Mouse (Mus musculus) large intestine, adult 2 months (tissue): Measurements from ENCODE around the gene Pde11a. TPM values are rescaled to one million over a fixed set of nuclear protein-coding genes. Genes with fewer than 3 reads are reported as not detected.

Experiments used
- DNase-seq: peaks from one replicate; pipeline ENCODE4 v3.0.0-alpha.2; 2012; ENCODE audit warnings: low read depth, low spot score
- WGBS: fragments of 180-500 bp; shearing (Covaris S2); methylation state at CpG from one replicate; pipeline ENCODE4 v1.1.7; 2018; 5-methylcytosine and 5-hydroxymethylcytosine counted together
- polyA plus RNA-seq: library from polyadenylated mRNA; depleted of rRNA; stranded (reverse); fragments of >200 nt; gene quantifications from 2 replicates; pipeline ENCODE4 v1.2.3, GENCODE M21; 2012

Pde11a gene
- polyA plus RNA-seq, 1 experiment: 0.78 TPM

DNA sequence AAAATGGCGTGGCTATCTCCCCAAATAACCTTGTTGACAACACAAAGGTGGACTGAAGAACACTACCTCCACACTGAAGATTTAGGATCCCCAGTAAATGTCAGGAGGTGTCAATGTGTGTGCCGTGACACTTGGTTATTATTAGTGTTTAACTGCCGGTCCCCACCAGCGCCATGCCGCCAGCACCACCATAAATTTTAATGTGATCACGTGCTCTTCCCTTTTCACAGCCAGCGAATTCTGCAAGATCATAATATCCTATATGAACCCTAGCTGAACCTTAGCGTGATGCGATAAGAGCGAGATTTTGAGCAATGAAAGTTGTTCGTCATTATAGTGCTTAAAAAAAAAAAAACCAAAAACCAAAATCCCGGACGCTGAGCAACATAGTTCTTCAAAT, 269.3 kb downstream of the Pde11a start:
- WGBS: 29% methylated on average over 13 of the region's 13 CpGs
- DNase-seq: no peak

DNA sequence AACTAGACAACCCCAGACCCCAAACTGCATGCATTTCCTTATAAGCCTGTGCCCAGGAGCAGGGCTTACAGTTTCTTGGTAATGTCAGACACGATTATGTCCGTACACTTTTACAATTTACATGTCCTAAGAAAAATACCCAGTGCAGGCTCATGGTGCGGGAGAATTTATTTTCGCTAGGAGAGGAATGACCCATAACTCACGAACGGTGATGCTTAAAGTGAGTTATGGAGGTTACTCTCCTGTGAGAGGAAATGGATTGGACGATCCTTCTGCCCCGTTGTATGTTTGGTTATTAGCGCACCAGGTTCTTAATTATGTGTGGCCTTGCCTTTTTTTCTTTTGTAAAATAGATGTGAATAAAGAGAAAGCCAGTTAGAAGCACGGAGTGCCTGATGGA, 270.4 kb downstream of the Pde11a start:
- 80% methylated on average over 10 of the region's 10 CpGs for WGBS
- no peak for DNase-seq

DNA sequence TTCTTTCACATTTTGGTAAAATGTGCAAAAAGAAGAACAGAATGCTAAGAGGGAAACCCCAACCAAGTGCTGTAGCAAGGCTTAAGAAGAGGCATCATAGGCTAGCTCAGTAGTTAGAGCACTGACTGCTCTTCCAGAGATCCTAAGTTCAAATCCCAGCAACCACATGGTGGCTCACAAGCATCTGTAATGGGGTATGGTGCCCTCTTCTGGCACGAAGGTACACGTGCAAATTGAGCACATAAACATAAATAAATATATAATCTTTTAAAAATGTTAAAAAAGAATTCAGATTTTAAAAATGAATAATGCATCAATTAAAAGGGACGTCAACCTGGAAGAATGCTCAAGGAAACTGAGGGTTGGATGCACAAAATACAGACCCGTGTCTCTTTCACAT, 271.4 kb downstream of the Pde11a start:
- WGBS: 66% methylated on average over 4 of the region's 4 CpGs
- DNase-seq: no peak

DNA sequence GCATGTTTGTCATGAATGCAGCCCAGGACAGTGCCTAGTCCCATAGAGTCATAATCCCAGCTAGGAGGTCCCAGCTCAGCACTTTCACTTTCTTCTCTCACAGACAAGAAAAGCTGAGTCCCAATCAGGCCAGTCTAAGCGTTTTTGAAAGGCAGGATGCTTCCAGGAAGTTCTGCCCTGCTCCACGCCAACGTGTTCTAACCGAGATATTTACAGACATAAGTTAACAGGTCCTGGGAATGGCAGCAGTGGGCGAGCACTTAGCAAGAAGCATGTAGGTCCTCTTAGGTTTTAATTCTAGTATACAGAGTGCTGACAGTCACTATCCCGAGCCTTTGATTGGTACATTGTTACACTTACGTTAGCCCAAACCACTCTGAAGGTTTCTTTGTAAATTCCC, 273.3 kb downstream of the Pde11a start:
- WGBS: 18% methylated on average over 7 of the region's 7 CpGs
- DNase-seq: no peak

DNA sequence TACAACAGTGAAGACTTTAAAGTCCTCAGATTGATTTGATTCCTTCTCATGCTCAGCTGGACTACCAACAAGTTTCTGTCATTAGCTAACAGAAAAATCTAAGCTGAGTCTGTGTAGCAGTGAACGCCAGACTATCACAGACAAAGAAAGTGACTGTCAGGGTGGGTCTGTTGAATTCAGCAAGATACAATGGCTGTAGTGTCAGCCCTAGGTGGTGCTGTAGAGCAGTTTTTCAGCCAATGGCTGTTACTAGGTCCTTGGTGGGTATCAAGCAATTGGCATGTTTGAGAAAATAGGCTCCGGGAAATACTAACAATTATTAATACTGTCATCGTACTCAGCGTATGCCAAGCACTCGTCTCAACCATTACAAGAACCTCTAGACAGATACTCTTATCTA, 274.5 kb downstream of the Pde11a start:
- DNase-seq: no peak
- WGBS: 82% methylated on average over 5 of the region's 5 CpGs

DNA sequence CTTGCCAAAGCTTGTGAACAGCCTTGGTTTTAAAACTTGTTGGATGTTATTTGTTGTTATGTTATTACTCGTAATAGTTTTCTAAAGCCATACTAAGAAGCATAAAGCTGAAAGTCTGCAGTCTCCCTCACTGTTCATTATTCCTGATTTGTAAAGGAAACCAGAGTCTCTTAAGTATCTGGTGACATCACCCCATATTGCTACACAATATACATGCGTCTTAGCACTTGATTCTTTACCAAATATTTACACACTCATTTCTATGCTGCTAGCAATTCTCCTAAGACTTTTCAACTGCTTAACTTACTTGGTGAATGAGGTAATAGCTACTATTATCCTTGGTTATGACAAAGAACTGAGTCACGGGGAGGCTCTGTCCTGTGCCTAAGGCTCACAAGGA, 278.4 kb downstream of the Pde11a start:
- 51% methylated on average over 3 of the region's 3 CpGs for WGBS
- no peak for DNase-seq

DNA sequence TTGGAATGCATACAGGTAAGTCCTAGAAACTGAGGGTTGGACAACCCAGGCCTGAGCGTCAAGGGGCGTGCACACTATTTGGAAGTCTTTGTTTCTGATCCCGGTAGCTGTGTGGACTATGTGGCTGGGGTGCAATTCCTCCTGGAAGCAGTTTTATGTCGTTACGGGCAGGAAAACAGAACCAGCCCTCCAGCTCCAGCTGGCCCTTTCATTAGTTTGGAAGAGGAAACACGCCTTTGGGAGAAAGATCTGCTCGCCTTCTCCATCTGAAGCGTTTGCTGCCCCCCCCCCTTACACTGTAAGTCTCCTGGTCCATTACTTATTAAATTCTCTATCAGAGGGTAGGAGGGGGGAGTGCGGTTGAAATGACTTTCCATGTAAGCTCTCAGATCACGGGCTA, 279.0 kb downstream of the Pde11a start:
- 55% methylated on average over 10 of the region's 10 CpGs for WGBS

DNA sequence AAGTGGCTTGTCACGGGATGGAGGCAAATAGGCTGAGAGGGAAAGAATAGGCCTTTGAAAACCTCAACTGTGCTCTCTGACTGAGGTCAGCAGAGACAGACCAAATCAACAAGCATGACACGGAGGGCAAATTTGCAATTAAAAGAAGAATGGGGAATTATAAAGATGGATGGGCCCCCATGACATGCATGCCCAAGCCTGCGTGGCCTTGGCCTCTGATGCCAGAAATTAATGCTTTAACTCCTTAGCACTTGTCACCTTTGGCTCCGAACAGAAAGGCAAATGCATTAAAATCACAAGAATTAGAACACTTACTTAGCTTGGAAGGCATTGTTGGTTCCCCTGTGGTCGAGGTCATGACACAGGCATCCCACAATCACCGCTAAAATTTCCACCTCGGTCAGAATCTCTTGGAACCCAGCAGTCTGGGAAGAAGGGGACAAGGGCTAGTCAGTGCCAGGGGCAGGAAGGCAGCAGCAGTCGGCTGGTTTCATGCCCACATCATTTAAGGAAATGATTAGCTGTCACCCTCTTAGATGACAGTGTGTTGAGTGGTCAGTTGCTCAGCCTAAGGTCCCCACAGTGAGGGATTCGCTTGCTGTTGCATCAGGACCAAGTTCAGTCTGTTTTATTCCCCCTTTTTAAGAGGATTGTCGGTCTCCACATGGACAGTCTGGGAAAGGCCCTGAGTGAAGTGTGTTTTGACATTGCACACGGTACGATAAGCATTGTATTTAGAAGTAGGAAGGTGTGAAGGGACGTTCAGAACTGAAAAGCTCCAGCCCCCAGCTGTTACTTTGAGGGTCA, 279.7 kb downstream of the Pde11a start:
- DNase-seq: no peak
- 77% methylated on average over 13 of the region's 13 CpGs for WGBS

More for the DNA sequence above, 279.0 kb downstream of the Pde11a start:
- no peak for DNase-seq

DNA sequence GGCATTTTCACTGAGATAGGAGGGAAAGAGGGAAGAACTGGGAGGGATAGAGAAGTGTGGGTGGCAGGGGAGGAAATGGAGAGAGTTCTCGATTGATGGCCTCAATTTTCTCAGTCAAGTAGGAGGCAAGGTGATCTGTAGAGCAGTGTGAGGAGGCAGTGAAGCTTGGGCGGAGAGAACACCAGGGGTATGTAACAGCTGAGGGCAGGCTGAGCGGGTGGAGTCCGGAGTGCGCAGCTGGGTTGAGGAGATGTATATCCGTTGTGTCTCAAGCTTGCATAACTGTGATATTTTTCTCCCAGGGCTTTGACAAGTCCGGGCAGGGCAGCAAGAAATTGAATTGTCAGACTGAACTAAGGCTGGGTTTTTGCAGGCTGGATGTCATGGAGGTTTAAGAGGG, 281.0 kb downstream of the Pde11a start:
- 88% methylated on average over 7 of the region's 7 CpGs for WGBS
- DNase-seq: no peak

DNA sequence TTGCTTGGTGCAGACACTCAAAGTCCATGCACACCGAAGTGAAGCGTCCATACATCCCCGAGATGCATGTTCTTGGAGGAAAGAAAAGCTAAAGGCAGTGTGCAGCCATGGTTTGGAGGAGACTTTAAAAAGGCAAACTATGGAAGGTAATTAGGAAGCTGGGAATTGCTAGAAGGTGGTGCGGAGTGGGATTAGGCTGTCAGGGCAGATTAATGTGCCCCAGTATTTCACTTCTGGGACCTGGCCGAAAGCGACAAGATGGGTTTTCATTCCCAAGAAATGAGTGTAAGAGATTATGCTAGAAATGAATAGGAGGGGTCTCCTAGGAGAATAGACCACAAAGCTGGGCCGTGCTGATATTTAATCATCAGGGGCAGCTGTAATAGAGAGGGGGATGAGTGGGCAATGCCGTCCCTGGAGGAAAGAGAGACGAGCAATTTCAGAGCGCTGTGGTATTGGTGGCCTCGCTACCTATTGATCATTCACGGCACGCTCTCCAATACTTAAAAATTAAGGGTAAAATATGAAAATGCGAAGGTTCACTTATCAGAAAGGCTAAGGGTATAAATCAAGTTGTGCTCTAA, 284.7 kb downstream of the Pde11a start:
- WGBS: 92% methylated on average over 14 of the region's 14 CpGs
- no peak for DNase-seq

DNA sequence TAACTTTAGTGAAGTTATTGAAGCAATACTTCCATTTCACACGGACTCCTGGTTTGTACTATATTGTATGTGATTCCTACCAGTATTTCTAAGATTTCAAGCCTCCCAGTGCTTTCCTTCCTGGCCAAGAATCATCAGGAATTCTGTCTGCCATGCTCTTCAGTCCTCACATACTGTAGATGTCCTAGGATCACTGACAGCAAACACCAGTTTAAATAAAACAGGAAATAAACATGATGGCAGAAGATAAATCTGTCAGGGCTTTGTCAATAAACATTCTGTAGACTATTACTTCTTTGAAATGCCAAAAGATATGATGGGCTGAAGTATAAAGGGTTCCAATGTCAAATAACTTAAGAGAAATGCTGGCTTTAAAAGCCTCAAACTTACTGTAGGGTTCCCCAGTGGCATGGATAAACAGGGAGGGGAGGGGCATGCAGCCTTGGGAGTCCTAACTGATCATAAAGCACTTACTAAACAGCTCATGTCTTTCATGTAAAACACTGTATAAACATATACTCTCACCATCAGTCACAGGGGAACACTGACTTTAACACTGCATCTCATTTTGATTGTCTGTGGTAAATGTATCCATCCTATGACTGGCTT, 285.6 kb downstream of the Pde11a start:
- 65% methylated on average over 1 of the region's 1 CpGs for WGBS
- DNase-seq: no peak

DNA sequence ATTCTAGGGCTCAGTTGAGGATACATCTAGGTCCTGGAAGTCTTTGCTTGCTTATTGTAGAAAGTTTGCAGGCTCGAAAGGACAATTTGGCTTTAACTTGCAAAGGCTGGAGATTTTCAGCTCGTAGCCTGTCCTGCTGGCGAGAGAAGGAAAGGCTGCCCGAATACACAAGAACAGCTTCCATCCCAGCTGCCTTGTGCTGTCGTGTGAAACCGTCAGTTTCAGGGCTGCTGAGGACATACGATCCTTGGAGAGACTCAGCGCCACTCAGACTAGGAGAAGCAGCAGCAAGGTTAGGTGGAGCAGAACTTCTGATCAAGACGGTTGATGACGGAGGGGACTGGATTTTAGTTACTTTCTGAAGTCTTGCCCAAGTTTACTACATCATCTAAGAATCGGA, 287.2 kb downstream of the Pde11a start:
- DNase-seq: no peak
- WGBS: 70% methylated on average over 11 of the region's 11 CpGs

DNA sequence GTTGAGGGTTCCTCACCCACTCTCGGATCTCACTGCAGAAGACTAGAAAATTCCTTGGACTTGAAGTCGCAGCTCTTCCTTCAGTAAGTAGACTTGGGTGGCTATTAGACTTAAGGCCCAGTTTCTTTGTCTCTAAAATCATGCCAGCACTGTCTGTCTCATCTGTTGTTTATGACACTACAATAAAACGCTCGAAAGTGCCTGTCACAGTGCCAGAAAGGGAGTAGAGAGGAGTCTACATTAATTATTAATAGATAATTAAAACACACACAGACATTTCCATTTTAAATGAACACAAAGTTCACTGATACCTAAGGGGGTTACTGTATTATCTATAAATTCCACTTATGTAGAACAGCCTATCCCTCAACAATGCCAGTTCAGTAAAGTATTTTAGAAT, 287.7 kb downstream of the Pde11a start:
- DNase-seq: no peak
- WGBS: 28% methylated on average over 4 of the region's 4 CpGs

DNA sequence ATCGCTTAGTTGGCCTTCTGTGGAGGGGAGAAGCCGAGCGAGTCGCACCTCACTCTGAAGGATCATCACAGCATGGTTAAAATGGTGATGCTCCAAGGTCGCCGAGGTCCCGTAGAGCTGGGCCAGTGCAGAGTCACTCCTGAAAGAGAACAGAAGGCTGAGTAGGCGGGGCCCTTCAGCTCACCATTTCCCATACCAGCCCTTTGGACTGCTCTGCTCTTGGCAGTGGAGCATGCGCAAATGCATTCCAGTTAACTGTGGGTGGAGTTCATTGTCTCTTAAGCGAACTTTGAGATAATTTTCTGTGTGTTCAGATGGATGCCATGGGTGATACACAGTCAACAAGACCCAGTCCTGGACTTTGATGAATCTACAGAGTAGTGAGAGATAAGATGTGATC, 288.5 kb downstream of the Pde11a start:
- 46% methylated on average over 10 of the region's 10 CpGs for WGBS
- peak; percentile 8 for DNase-seq

DNA sequence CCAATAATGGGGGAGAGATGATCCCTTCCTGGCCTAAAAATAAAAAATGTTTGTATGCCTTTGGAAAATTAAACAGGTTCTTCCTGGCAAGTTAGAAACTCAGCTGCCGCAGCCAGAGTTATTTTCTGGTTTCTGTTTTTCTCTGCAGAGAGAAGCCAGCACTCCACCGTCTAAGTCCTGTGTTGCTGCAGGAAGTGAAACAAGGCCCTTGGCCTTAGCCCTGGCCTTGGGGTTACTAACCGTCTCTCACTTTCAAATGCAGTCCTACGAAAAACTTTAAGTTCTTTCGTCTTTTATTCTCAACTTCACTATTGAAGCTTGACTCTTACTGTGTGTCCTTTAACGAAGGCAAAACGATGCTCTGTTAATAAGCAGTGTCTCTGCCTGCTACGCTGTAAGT, 289.0 kb downstream of the Pde11a start:
- WGBS: 77% methylated on average over 8 of the region's 8 CpGs
- DNase-seq: no peak

DNA sequence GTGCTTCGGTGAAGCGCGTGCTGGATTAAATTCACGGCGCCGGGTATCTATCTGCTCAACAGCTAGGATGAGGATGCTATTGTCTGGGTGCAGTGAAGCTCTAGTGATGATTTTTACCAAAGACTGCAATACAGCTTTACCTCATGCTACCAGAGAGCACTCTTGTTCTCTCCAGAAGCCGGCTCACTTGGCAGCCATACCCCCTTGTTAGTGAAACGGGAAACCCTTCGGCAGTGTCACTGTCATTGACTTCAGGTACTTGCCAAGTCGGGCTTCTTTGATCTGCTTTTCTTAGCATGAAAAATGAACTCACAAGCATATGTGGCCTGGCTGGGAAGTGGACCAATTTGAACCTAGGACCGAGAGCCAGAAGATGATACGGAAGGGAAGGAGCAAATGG, 290.8 kb downstream of the Pde11a start:
- WGBS: 89% methylated on average over 12 of the region's 12 CpGs
- no peak for DNase-seq

DNA sequence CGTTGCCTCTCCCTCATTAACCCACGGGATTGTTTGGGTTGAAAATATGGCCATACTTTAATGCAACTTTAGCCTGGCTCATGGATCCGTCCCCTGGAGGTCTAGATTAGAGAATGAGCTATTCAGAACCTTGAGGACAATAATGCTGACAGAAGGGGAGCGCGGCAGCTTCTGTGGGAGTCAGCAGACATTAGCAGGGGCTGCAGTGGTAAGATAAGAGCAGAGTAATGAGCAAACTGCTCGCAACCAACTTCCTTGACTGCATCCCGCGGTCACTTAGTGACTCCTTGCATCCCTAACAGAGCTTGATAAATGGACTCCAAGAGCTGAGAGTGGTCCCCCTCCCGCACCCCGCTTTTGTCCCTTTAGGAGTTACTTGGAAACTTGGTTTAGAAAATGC, 296.4 kb downstream of the Pde11a start:
- 88% methylated on average over 10 of the region's 10 CpGs for WGBS
- no peak for DNase-seq

DNA sequence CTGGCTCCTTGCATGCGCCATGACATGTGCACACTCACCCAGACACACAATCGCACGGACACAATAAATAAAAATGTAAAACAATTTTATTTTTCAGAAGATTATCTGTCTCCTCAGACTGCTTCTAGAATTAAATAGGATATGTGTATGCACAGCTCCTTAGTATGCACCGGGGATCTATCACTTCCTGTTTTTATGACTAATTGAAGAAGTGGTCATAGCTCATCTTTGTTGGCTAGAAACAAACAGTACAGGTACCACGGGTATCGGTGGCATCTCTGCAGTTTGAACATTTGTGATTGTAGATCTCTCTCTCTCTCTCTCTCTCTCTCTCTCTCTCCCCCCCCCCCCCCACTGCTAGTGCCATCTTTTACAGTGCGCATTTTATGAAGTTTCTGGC, 298.5 kb downstream of the Pde11a start:
- WGBS: 89% methylated on average over 7 of the region's 7 CpGs

DNA sequence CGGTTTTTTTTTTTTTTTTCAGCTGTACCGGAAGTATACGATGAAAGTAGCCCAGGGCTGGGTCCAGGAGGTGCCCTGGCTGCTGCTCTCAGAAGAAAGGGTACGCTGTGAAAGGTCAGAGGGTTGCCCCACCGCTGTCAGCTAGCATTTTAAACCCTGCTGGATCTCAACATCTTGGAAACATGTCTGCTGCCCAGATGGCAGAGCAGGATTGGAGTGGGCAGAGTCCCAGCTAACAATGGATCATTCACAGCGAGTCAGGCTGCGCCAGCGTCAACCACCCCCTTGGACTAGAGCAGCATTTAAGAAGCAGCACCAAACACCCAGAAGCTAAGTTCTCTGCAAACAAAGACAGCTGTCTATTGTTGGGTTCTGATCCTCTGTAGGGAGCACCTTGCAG, 308.5 kb downstream of the Pde11a start:
- no peak for DNase-seq
- 53% methylated on average over 8 of the region's 8 CpGs for WGBS

More for the DNA sequence above, 298.5 kb downstream of the Pde11a start:
- DNase-seq: no peak

DNA sequence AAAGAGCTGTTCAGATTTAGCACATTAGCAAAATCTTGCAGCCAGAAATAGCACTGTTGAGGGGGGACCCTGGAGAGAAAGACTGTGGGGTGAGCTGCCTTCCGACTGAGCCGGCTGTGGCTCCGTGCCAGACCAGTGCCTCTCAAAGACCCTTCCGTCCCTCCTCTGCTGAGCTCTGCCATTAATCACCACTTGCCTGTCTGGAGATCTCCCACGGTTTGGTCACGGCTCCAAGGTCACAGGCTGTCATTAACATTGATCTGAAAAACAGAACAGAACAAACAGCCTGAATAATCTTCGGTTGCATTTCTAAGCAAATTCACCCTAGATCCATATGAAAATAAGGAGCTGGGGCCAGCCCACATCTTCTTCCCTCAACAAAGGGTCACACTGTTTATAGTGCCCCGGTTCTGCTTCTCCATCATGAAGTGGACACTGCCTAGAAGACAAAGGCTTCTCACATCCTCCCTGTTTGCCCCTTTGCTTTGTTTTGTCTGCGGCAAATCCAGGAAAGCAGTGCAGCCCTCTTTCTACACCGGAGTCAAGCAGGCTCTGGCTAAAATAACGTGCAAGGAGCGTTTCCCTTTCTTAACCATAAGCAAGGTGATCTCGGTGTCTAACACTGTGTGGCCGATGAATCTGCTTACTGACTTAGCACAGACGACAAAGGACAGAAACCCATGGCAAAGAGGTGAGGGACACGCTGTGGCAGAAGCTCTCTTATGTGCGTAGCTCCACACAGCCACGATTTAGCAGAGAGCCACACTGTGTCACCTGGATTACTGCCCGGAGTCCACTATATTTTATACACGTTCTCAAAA, 309.3 kb downstream of the Pde11a start:
- DNase-seq: no peak
- WGBS: 32% methylated on average over 20 of the region's 20 CpGs
